Mouse (Mus musculus) kidney, adult 2 months (tissue): ENCODE results near the gene Mlh1.

ENCODE experiments used
- CTCF ChIP-seq: fragments of 200-500 bp; conservative IDR thresholded peaks from 2 replicates; pipeline ENCODE4 v1.5.1; 2011; ENCODE audit warnings: low read depth, mild to moderate bottlenecking, control low read depth, low read length, moderate library complexity, mixed read lengths; ENCODE audit not compliant: insufficient read depth, insufficient read length
- POLR2A ChIP-seq: fragments of 200-500 bp; IDR thresholded peaks from one replicate; pipeline ENCODE4 v1.6.1; 2011; ENCODE audit warnings: low read depth, low read length, control low read depth

- TF ChIP-seq POLR2A (no peak), CTCF (no peak)
Observed at GRCm38 (mm10) chr9:111186861-111187260, 84.7 kb downstream of the Mlh1 start.
